ENCODE assay signal across 9 mouse cellular contexts in the genomic region with DNA sequence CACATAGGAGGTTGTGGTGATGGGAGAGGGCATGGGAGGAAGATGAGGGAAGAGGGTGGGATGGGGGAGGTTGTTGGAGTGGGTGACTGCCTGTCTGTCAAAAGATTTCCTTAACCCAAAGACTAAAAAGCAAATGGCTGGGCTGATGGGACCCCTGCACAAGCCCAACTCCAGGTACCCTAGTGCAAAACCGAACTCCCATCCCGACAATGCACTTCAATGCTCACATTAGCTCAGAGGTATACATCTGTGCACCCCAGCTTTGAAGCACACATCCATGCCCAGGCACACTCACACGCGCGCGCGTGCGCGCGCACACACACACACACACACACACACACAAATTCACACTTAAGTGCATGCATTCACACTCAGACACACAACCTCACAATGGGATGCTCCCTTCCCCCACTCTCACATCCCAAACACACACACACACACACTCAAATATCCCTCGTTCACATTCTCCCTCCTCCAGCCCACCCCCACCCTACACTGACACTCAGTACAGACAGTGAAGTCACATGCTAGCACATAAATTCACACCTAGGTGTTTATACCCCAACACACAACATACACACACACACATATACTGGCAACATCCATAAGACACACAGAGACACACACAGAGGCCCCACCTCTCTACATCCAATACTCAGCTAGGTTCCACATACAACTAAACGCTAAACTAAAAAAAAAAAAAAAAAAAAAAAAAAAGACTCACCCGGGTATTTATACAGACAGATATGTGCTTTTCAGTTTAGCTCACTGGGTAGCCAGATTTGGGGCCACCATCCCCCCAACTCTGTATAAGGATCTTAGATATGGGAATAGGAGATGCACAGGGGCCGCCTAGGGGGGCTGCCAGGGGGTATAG. TPM values are rescaled to one million over a fixed set of nuclear protein-coding genes. Genes with fewer than 3 reads are reported as not detected.
DNase-seq lines count a peak whose midpoint lies in the region; ATAC-seq and TF ChIP-seq lines count a peak whose summit lies in the region.
"Had no signal": no experiment of that assay in that cellular context is flagged by ENCODE, and none has a peak within 500 bp of the region (broad histone marks: within the 10 kb centered on the region; RNA-seq: fewer than 3 reads in every experiment).

No protein-coding gene starts in this region.

- H3K4me2 ChIP-seq in neural tube, embryonic 14.5 days (ENCODE audit: low read depth, low read length): peak overlapping the region; percentile 22; the same call in 1 of the 2 replicates

- no peak for DNase-seq in liver, adult 2 months (ENCODE audit: extremely low read depth, low read depth, low spot score)
- DNase-seq in liver: no peak
- DNase-seq in limb, embryonic 10.5 days (ENCODE audit: low spot score): peak; percentile 63
- DNase-seq in adrenal gland, postnatal 14 days: no peak
- DNase-seq in ovary, adult 18-20 months (ENCODE audit: low spot score): no peak
- DNase-seq in gastrocnemius, postnatal 14 days: no peak
- DNase-seq: thymus, adult 2 months had no signal

- H3K4me3 ChIP-seq in liver, adult 2 months (ENCODE audit: insufficient read depth, low read depth, low read length): peak overlapping the region; percentile 48; the same call in 1 of the 2 replicates
- peak overlapping the region; percentile 67 for H3K4me3 ChIP-seq in embryonic fibroblast, embryonic 13.5 days (ENCODE audit: insufficient read depth, low read length)
- H3K4me3 ChIP-seq in limb, embryonic 10.5 days: peak overlapping the region; percentile 69
- H3K4me3 ChIP-seq in neural tube, embryonic 14.5 days (ENCODE audit: low read depth, low read length): no peak overlapping the region

- H3K79me2 ChIP-seq in liver, adult 2 months (ENCODE audit: control insufficient read depth, insufficient read depth, low read length): no peaks in the 10 kb centered on the region

- no peak overlapping the region for H3K9ac ChIP-seq in liver, adult 2 months (ENCODE audit: low read depth, low read length)
- H3K9ac ChIP-seq in neural tube, embryonic 14.5 days (replicated peaks; ENCODE audit: low read depth, low read length): 0 out of 2 replicates have a peak overlapping the region, but pooled peaks have one; percentile 0

- TF ChIP-seq CTCF in liver, adult 2 months (IDR thresholded peaks at IDR 0.05; ENCODE audit: low read depth, low read length): no peak
- TF ChIP-seq CTCF in embryonic fibroblast, embryonic 13.5 days (IDR thresholded peaks at IDR 0.05; ENCODE audit: borderline replicate concordance, insufficient read depth, low read length): no peak

- no peaks in the 10 kb centered on the region for H3K9me3 ChIP-seq in limb, embryonic 10.5 days (replicated peaks)
- no peaks in the 10 kb centered on the region for H3K9me3 ChIP-seq in neural tube, embryonic 14.5 days (ENCODE audit: control insufficient read depth, low read length)

- no peaks in the 10 kb centered on the region for H3K4me1 ChIP-seq in liver, adult 2 months (ENCODE audit: control insufficient read depth, insufficient read depth, low read length)
- peaks cover 29% of the 10 kb centered on the region for H3K4me1 ChIP-seq in embryonic fibroblast, embryonic 13.5 days (ENCODE audit: control insufficient read depth, insufficient read depth, low read length)
- H3K4me1 ChIP-seq in limb, embryonic 10.5 days: peaks cover 83% of the 10 kb centered on the region
- H3K4me1 ChIP-seq in neural tube, embryonic 14.5 days (ENCODE audit: control insufficient read depth, insufficient read depth, low read length): peaks cover 8% of the 10 kb centered on the region; the same call in 1 of the 2 replicates

- no peaks in the 10 kb centered on the region for H3K27me3 ChIP-seq in liver, adult 2 months (ENCODE audit: control insufficient read depth, insufficient read depth, low read length)
- H3K27me3 ChIP-seq in limb, embryonic 10.5 days (ENCODE audit: low read depth, poor library complexity, severe bottlenecking): no peaks in the 10 kb centered on the region
- no peaks in the 10 kb centered on the region for H3K27me3 ChIP-seq in neural tube, embryonic 14.5 days (ENCODE audit: control insufficient read depth, insufficient read depth, low read length)

- intact Hi-C loops in gastrocnemius, postnatal 14 days (cut with DNase I; ENCODE audit: low total_unique reads): no loop called here

- no peak for TF ChIP-seq POLR2A in liver, adult 2 months (IDR thresholded peaks at IDR 0.05; ENCODE audit: extremely low read depth, insufficient read depth, low read length)
- peak; percentile 88 for TF ChIP-seq POLR2A in embryonic fibroblast, embryonic 13.5 days (IDR thresholded peaks at IDR 0.05; ENCODE audit: low read depth, low read length)

- H3K36me3 ChIP-seq in liver, adult 2 months (ENCODE audit: control insufficient read depth, insufficient read depth, low read length): no peaks in the 10 kb centered on the region
- H3K36me3 ChIP-seq in limb, embryonic 10.5 days: peaks cover 27% of the 10 kb centered on the region
- peaks cover 16% of the 10 kb centered on the region for H3K36me3 ChIP-seq in neural tube, embryonic 14.5 days (ENCODE audit: control insufficient read depth, insufficient read depth, low read length)

- ATAC-seq in neural tube, embryonic 14.5 days (ENCODE audit: low read depth): no peak

- H3K27ac ChIP-seq in liver, adult 2 months (replicated peaks; ENCODE audit: insufficient read depth, low read depth, low read length): no peak overlapping the region
- peak overlapping the region; percentile 97 for H3K27ac ChIP-seq in embryonic fibroblast, embryonic 13.5 days (ENCODE audit: insufficient read depth, low read length)
- H3K27ac ChIP-seq in limb, embryonic 10.5 days: peak overlapping the region; percentile 98
- no peak overlapping the region for H3K27ac ChIP-seq in neural tube, embryonic 14.5 days (ENCODE audit: low read depth, low read length)

- WGBS in liver, adult 2 months: 77% methylated on average over 14 of the region's 14 CpGs
- WGBS in limb, embryonic 10.5 days: 48% methylated on average over 14 of the region's 14 CpGs
- 67% methylated on average over 14 of the region's 14 CpGs for WGBS in neural tube, embryonic 14.5 days

RNA-seq across cellular contexts. Expression of a gene that starts 31.1 kb away (rescaled TPM):
- 313 and 384 TPM in 2 replicates for total RNA-seq in liver, adult 2 months (2014; rRNA removed)
- polyA plus RNA-seq in liver, adult 2 months (2012; rRNA removed): 171 and 203 TPM in 2 replicates
- 474 and 541 TPM in 2 replicates for polyA plus RNA-seq in embryonic fibroblast, embryonic 13.5 days (2011; ENCODE audit: insufficient read length, low read depth, missing spikeins)
- polyA plus RNA-seq in limb, embryonic 10.5 days (2016; fragmentation: Nextera tagmentation; extraction: Ambion mirVana): 440 and 446 TPM in 2 replicates
- polyA plus RNA-seq in neural tube, embryonic 14.5 days (2014; fragmentation: Nextera tagmentation; extraction: Ambion mirVana): 140 and 288 TPM in 2 replicates
- 251 and 254 TPM in 2 replicates for total RNA-seq in adrenal gland, postnatal 14 days (2021)
- 100 to 1,000 TPM; 117 to 120 TPM for total RNA-seq in gastrocnemius, postnatal 14 days (2021)

RNA-seq across cellular contexts. Expression of a gene that starts 31.8 kb away (rescaled TPM):
- 16.0 and 17.1 TPM in 2 replicates for total RNA-seq in liver, adult 2 months (2014; rRNA removed)
- 13.4 and 17.0 TPM in 2 replicates for polyA plus RNA-seq in liver, adult 2 months (2012; rRNA removed)
- 73.1 and 78.9 TPM in 2 replicates for polyA plus RNA-seq in embryonic fibroblast, embryonic 13.5 days (2011; ENCODE audit: insufficient read length, low read depth, missing spikeins)
- 20.4 and 25.0 TPM in 2 replicates for polyA plus RNA-seq in limb, embryonic 10.5 days (2016; fragmentation: Nextera tagmentation; extraction: Ambion mirVana)
- polyA plus RNA-seq in neural tube, embryonic 14.5 days (2014; fragmentation: Nextera tagmentation; extraction: Ambion mirVana): 25.4 and 31.7 TPM in 2 replicates
- total RNA-seq in adrenal gland, postnatal 14 days (2021): 69.4 and 72.8 TPM in 2 replicates
- total RNA-seq in gastrocnemius, postnatal 14 days (2021): 10 to 100 TPM; 58.4 to 62.1 TPM

RNA-seq across cellular contexts. Expression of a gene that starts 33.2 kb away (rescaled TPM):
- 9.5 and 10.0 TPM in 2 replicates for total RNA-seq in liver, adult 2 months (2014; rRNA removed)
- polyA plus RNA-seq in liver, adult 2 months (2012; rRNA removed): 47.1 and 71.7 TPM in 2 replicates
- 41.8 and 47.6 TPM in 2 replicates for polyA plus RNA-seq in embryonic fibroblast, embryonic 13.5 days (2011; ENCODE audit: insufficient read length, low read depth, missing spikeins)
- 61.3 and 74.8 TPM in 2 replicates for polyA plus RNA-seq in limb, embryonic 10.5 days (2016; fragmentation: Nextera tagmentation; extraction: Ambion mirVana)
- 47.7 and 48.3 TPM in 2 replicates for polyA plus RNA-seq in neural tube, embryonic 14.5 days (2014; fragmentation: Nextera tagmentation; extraction: Ambion mirVana)
- 61.8 and 67.0 TPM in 2 replicates for total RNA-seq in adrenal gland, postnatal 14 days (2021)
- total RNA-seq in gastrocnemius, postnatal 14 days (2021): 10 to 100 TPM; 29.3 to 30.0 TPM

RNA-seq across cellular contexts. Expression of a gene that starts 34.2 kb away (rescaled TPM):
- total RNA-seq in liver, adult 2 months (2014; rRNA removed): 0.09 and 0.40 TPM in 2 replicates
- 0.60 and 0.90 TPM in 2 replicates for polyA plus RNA-seq in liver, adult 2 months (2012; rRNA removed)
- 37.2 and 52.6 TPM in 2 replicates for polyA plus RNA-seq in embryonic fibroblast, embryonic 13.5 days (2011; ENCODE audit: insufficient read length, low read depth, missing spikeins)
- 27.1 and 33.6 TPM in 2 replicates for polyA plus RNA-seq in limb, embryonic 10.5 days (2016; fragmentation: Nextera tagmentation; extraction: Ambion mirVana)
- 102 and 146 TPM in 2 replicates for polyA plus RNA-seq in neural tube, embryonic 14.5 days (2014; fragmentation: Nextera tagmentation; extraction: Ambion mirVana)
- total RNA-seq in adrenal gland, postnatal 14 days (2021): 18.9 and 26.7 TPM in 2 replicates
- 10 to 100 TPM in 1 of 2 experiments, 1 to 10 TPM in 1; 9.8 to 13.5 TPM for total RNA-seq in gastrocnemius, postnatal 14 days (2021)

RNA-seq across cellular contexts. Expression of a gene that starts 59.0 kb away (rescaled TPM):
- 27.5 and 36.7 TPM in 2 replicates for total RNA-seq in liver, adult 2 months (2014; rRNA removed)
- polyA plus RNA-seq in liver, adult 2 months (2012; rRNA removed): 66.1 and 96.7 TPM in 2 replicates
- 20.5 and 22.1 TPM in 2 replicates for polyA plus RNA-seq in embryonic fibroblast, embryonic 13.5 days (2011; ENCODE audit: insufficient read length, low read depth, missing spikeins)
- 69.6 and 74.0 TPM in 2 replicates for polyA plus RNA-seq in limb, embryonic 10.5 days (2016; fragmentation: Nextera tagmentation; extraction: Ambion mirVana)
- polyA plus RNA-seq in neural tube, embryonic 14.5 days (2014; fragmentation: Nextera tagmentation; extraction: Ambion mirVana): 79.3 and 91.7 TPM in 2 replicates
- 132 and 137 TPM in 2 replicates for total RNA-seq in adrenal gland, postnatal 14 days (2021)
- 10 to 100 TPM; 14.7 to 15.2 TPM for total RNA-seq in gastrocnemius, postnatal 14 days (2021)

Comparison
In these comparisons a context has a peak if more than half of its experiments do, and no peak if none do; other contexts are left out.
1. H3K27ac ChIP-seq: peak in embryonic fibroblast, embryonic 13.5 days (single experiment) and limb, embryonic 10.5 days (single experiment); none in liver, adult 2 months (single experiment) and neural tube, embryonic 14.5 days (single experiment).